8 mouse cellular contexts compared by ENCODE assay signal in genomic region chr10:95145204-95145926, GRCm38 (mm10).
DNase-seq lines count a peak whose midpoint lies in the region; ATAC-seq lines count a peak whose summit lies in the region.

No protein-coding gene starts in this region.

- no peaks in the 10 kb centered on the region for H3K36me3 ChIP-seq in heart, embryonic 12.5 days
- H3K36me3 ChIP-seq in kidney, embryonic 15.5 days: no peaks in the 10 kb centered on the region
- no peaks in the 10 kb centered on the region for H3K36me3 ChIP-seq in midbrain, embryonic 16.5 days (ENCODE audit: control insufficient read depth, insufficient read depth, low read length)

- H3K4me1 ChIP-seq in heart, embryonic 12.5 days (replicated peaks): peaks cover 61% of the 10 kb centered on the region
- H3K4me1 ChIP-seq in kidney, embryonic 15.5 days: peaks cover 48% of the 10 kb centered on the region
- peaks cover 41% of the 10 kb centered on the region for H3K4me1 ChIP-seq in midbrain, embryonic 16.5 days (ENCODE audit: control insufficient read depth, insufficient read depth, low read length)

- ATAC-seq in heart, embryonic 12.5 days (ENCODE audit: insufficient number of reproducible peaks, low FRiP score): no peak
- no peak for ATAC-seq in kidney, embryonic 15.5 days (replicated peaks; ENCODE audit: low FRiP score)
- no peak for ATAC-seq in midbrain, embryonic 16.5 days

- no peak overlapping the region for H3K9ac ChIP-seq in heart, embryonic 12.5 days
- no peak overlapping the region for H3K9ac ChIP-seq in kidney, embryonic 15.5 days
- H3K9ac ChIP-seq in midbrain, embryonic 16.5 days (ENCODE audit: low read depth, low read length): no peak overlapping the region

- H3K27ac ChIP-seq in heart, embryonic 12.5 days (ENCODE audit: poor library complexity, severe bottlenecking): peak overlapping the region; percentile 22
- H3K27ac ChIP-seq in kidney, embryonic 15.5 days: peak overlapping the region; percentile 59
- peak overlapping the region; percentile 68 for H3K27ac ChIP-seq in midbrain, embryonic 16.5 days (ENCODE audit: low read length)

- H3K27me3 ChIP-seq in heart, embryonic 12.5 days (replicated peaks): no peaks in the 10 kb centered on the region
- H3K27me3 ChIP-seq in kidney, embryonic 15.5 days: no peaks in the 10 kb centered on the region
- H3K27me3 ChIP-seq in midbrain, embryonic 16.5 days (ENCODE audit: control insufficient read depth, insufficient read depth, low read depth, low read length): no peaks in the 10 kb centered on the region

- H3K9me3 ChIP-seq in heart, embryonic 12.5 days (replicated peaks): no peaks in the 10 kb centered on the region
- no peaks in the 10 kb centered on the region for H3K9me3 ChIP-seq in kidney, embryonic 15.5 days (replicated peaks)
- H3K9me3 ChIP-seq in midbrain, embryonic 16.5 days (replicated peaks; ENCODE audit: control insufficient read depth, low read length, poor library complexity, severe bottlenecking): no peaks in the 10 kb centered on the region

- H3K4me3 ChIP-seq in heart, embryonic 12.5 days: no peak overlapping the region
- no peak overlapping the region for H3K4me3 ChIP-seq in kidney, embryonic 15.5 days (replicated peaks)
- no peak overlapping the region for H3K4me3 ChIP-seq in midbrain, embryonic 16.5 days (ENCODE audit: low read depth, low read length)

- DNase-seq in thymus, postnatal 14 days: peak; percentile 9
- no peak for DNase-seq in thymus, postnatal 25 days
- no peak for DNase-seq in adrenal gland, adult 8-10 months
- DNase-seq in left cerebral cortex, adult 11 months (ENCODE audit: low spot score): no peak
- no peak for DNase-seq in left cerebral cortex, postnatal 36 days (ENCODE audit: low spot score in 2 of 2)

- 45% methylated on average over 9 of the region's 9 CpGs for WGBS in heart, embryonic 12.5 days
- WGBS in kidney, embryonic 15.5 days: 36% methylated on average over 9 of the region's 9 CpGs
- 23% methylated on average over 9 of the region's 9 CpGs for WGBS in midbrain, embryonic 16.5 days

- peak overlapping the region; percentile 23; the same call in 1 of the 2 replicates for H3K4me2 ChIP-seq in heart, embryonic 12.5 days
- peak overlapping the region; percentile 24; the same call in 1 of the 2 replicates for H3K4me2 ChIP-seq in kidney, embryonic 15.5 days
- no peak overlapping the region for H3K4me2 ChIP-seq in midbrain, embryonic 16.5 days (ENCODE audit: low read length)

- intact Hi-C loops in left cerebral cortex, postnatal 36 days (cut with DNase I): no loop called here
